Mouse (Mus musculus) gastrocnemius, postnatal 4 days (tissue): ENCODE data around the gene Tcta. TPM values are rescaled to one million over a fixed set of nuclear protein-coding genes. Genes with fewer than 3 reads are reported as not detected.
"Not testable (repeated sequence)": the region's sequence is repeated elsewhere in the genome, so short reads cannot be mapped to it uniquely, and the experiment has no call there.

ENCODE experiments used
- DNase-seq, 2 experiments: peaks; one replicate each; pipeline ENCODE4 v3.0.0; 2021 to 2022; ENCODE audit warnings: low spot score in 2 of 2, mixed read lengths in 2 of 2
- long read RNA-seq, 2 experiments: library from polyadenylated mRNA; stranded (forward); transcript quantifications; one replicate each; pipeline ENCODE4 v2.0.0; 2021
- total RNA-seq, 2 experiments: library from RNA; stranded (reverse); gene quantifications; 2 replicates each; pipeline ENCODE4 v1.2.3; 2021

Tcta gene
- total RNA-seq = 10 to 100 TPM; 24.7 to 33.9 TPM
- long read RNA-seq, experiment 1, transcript Tcta-202 (3 exons, 1,094 nt) = major isoform, 22 of 36 reads
- long read RNA-seq, experiment 1, partial matches to known transcripts = 4 of 36 reads
- long read RNA-seq, experiment 1, other reads (novel, unspliced or antisense) = 6 of 36 reads
- long read RNA-seq, experiment 2, transcript Tcta-202 (3 exons, 1,094 nt) = major isoform, 27 of 34 reads
- long read RNA-seq, experiment 2, partial matches to known transcripts = 0 of 34 reads
- long read RNA-seq, experiment 2, other reads (novel, unspliced or antisense) = 5 of 34 reads

DNA sequence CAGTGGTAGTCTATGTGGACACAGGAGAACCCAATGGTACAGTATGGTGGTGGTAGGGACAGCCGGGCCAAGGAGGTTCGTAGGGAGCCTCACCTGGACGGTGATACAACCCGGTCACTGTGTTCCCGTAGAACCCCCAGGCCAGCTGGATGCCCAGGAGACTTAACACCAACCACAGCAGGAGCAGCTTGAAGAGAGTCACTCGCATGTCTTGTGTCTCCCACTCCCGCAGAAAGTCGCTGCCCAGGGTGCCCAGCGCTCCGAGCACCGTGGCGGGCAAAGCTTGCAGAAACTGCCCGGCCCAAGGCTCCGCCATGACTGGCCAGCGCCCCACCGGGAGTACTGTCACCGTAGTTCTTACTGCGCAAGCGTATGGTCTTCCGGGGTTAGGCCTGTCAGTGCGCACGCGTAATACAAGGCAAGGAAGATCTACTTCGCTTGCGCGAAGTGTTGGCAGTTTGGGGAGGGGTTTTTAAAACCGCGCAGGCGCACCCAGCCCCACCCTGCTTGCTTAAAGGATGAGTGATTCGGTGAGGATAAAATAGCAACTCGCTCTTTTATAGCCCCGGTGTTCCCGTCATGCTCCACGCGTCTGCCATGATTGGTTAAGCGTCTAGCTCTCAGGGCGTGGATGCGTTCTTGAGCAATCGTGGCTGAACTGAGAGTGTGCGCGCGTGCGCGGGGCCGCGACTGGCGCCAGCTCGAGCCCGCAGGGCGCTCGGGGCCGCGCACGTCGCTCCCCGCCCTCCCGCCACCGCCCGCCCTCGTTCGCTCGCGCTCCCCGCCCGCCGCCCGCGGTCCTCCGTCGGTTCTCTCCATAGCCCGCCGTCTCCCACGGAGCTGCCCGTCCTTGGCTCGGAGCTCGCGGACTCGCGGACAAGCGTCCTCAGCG, at the start of gene Tcta, which contains the start of gene Rhoa:
Tcta (minus strand) TSS at position 532 of the 892 bp plus-strand sequence.
Rhoa (plus strand) TSS at position 501 of the 892 bp plus-strand sequence.
- DNase-seq = peak; percentile 91 to 96

DNA sequence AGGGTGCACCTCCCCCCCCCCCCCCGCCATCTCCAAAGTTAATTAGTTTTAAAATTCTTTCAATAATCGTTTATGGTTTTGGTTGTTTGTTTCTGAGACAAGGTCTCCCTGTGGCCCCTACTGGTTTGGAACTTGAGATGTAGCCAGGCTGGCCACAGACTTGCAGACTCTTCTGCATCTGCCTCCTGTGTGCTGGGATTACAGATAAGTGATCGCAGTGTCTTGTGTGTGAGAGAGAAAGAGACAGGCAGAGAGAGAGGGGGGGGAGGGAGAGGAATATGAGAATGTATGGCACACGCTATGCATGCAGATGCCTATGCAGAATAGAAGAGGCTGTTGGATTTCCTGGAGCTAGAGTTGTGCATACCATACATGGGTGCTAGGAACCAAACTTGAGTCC, 43.8 kb upstream of the Tcta start:
- no peak for DNase-seq

DNA sequence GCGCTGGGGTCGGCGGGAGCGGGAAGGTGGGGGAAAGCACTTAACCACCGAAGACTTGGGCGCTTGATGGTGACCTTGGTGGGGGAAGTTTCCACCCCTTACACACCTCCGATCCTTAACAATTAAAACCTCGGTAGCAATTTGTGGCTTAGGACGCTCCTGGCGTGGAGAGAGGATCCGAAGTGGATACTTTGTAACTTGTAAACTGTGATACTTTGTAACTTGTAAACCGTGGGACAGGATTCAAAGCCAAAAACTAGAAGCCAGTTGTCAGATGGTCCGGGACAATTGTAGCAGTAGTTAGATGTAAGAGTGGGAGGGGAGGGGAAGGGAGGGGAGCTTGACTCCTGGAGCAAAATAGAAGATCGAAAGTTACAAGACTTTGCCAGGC, 42.3 kb upstream of the Tcta start:
- DNase-seq = no peak

DNA sequence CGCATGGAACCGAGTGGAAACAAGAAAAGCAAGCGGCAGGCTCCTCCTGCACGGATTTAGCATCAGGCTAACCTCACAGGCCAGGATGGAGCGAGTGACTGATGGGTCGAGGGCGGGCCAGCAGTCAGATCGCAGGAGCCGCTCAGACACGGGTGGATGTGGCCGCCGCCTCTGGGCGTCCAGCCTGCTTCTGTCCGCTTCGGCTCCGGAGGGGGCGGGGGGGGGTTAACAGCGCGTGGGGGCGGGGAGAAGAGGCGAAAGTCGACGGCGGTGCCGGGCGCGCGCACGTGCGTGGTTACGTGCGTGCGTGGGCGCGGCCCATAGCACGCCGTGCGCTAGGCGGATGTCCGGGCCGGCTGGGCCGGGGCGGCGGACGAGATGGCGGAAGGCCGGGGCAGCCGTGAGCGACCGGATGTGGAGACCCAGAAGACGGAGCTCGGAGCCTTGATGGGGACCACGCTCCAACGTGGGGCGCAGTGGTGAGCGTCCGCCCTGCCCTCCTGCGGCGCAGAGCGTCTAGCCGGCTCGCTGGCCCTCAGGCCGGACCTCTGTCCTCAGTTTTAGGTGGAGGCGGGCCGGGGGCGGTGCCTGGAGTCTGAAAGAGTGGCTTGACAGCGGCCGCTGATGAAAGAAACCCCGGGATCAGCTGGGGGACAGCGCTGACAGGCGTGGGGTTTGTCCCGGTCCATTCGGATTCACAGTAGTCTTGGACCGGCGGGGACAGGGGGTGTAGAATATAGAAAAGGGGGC, 41.8 kb upstream of the Tcta start, which contains the start of gene Usp4:
Usp4 (plus strand) TSS at position 314 of the 750 bp plus-strand sequence.
- DNase-seq = peak; percentile 84 to 93

DNA sequence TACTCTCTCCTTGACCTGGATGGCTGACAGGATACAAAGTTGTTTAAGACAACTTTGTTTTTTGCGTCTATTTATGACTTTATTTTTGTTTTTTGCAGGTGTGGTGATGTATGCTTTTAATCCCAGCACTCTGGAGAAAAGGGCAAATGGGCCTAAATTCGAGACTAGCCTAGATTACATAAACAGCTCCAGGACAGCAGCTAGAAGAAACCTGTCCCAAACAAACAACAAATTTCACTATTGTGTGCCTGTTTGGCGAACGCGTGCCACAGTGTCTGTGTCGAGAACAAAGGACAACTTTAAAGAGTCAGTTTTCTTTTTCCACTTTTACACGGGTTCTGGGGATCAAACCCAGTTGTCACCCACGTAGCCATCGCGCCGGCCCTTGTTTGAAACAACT, 41.1 kb upstream of the Tcta start:
- DNase-seq = no peak

DNA sequence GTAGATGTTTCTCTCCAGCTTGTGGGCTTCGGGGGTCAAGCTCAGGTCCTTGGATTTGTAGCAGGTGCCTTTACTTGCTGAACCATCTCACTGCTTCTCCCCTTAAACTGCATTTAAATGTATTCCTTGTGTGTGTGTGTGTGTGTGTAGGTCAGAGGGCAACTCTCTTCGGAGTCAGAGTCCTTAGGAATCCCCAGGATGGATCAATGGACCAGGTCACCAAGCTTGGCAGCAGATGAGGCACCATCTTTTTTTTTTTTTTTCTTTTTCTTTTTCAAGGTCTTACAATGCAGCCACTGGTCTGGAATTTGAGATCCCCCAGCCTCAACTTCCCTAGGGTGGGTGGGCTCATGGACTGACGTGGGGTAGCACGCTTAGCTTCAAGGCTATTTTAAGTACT, 38.5 kb upstream of the Tcta start:
- DNase-seq = no peak

DNA sequence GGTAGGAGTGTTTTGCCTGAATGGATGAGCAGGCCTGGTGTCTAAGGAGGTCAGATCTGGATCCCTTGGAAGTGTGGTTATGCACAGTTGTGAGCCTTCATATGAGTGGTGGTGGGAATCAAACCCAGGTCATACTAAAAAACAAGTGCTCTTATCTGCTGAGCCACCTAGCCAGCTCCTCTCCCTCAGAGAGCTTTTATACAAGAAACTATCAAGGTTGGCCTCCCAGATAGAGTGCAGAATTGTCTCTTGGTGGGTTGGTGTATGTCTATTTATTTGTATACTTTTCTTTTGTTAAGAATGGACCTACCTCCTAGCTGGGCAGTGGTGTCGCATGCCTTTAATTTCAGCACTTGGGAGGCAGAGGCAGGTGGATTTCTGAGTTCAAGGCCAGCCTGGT, 37.9 kb upstream of the Tcta start:
- no peak for DNase-seq

DNA sequence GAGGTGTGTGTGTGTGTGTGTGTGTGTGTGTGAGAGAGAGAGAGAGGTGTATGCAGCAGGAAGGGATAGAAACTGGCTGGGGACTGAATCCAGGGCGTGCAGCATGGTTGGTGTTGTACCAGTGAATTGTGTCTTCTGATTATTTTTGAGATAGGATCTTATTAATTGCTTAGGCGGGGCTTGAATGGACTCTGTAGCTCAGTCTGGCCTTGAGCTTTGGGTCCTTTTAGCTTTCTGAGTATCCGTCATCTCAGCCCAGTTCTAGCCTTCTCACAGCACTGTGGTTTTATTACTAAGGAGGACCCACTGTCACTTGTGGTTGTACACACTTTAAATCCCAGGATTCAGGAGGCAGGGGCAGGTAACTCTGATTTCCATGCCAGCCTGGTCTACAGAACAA, 37.4 kb upstream of the Tcta start:
- DNase-seq = no peak

DNA sequence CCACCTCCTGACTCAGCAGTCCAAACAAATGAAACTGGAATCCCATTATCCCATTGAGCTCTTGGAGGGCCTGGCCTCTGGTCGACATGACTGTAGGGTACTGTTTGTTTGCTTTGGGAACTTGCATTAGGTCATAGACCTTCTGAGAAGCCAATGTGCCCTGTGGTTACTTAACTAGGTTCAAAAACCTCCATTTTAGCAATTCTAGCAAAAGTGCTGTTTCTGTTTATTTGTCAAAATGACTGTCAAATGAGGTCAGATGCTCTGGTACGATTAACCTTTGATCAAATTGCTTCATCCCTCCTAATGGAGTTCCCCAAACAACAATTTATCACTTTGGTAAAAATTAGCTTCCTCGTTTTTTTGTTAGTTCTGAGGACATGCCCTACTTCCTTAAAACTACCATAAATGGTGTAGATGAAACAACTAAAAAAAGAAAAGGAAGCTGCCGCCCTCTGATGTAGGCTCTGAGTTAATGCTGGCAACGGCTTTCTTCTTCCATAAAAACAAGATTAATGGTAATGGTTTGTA, 36.4 kb upstream of the Tcta start:
- no peak for DNase-seq

DNA sequence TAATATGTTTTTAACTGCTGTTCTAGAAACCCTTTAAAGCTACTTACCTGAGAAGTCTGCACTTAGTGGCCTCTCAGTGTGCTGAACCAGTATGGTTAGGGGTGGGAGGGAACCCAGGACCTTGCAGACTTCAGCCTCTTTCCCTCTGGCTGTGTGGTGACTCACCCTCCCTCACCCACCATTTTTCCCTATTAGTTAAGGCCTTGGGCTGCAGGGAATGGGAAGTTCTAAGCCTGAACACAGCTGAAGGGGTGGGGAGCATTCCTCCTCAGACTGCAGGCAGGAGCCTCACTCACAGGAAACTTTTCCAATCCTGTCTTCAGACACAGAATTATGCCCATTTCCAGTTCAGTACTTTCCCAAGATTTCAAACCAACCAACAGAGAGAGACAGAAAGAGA, 35.8 kb upstream of the Tcta start:
- DNase-seq = no peak

DNA sequence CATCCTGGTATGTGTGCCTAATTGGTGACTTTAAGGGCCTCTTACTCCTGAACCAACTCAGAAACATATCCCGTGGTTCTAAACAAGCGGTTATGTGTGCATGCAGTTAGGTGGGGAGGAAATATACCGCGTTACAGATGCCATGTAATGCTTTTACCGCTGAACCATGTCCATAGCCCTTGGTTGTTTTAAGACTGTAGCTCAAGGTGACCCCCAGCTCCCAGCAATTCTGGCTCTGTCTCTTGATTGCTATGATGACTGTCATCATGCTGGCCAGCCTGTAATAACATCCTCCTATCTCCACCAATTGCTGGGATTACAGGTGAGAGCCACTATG, 35.1 kb upstream of the Tcta start:
- no peak for DNase-seq

DNA sequence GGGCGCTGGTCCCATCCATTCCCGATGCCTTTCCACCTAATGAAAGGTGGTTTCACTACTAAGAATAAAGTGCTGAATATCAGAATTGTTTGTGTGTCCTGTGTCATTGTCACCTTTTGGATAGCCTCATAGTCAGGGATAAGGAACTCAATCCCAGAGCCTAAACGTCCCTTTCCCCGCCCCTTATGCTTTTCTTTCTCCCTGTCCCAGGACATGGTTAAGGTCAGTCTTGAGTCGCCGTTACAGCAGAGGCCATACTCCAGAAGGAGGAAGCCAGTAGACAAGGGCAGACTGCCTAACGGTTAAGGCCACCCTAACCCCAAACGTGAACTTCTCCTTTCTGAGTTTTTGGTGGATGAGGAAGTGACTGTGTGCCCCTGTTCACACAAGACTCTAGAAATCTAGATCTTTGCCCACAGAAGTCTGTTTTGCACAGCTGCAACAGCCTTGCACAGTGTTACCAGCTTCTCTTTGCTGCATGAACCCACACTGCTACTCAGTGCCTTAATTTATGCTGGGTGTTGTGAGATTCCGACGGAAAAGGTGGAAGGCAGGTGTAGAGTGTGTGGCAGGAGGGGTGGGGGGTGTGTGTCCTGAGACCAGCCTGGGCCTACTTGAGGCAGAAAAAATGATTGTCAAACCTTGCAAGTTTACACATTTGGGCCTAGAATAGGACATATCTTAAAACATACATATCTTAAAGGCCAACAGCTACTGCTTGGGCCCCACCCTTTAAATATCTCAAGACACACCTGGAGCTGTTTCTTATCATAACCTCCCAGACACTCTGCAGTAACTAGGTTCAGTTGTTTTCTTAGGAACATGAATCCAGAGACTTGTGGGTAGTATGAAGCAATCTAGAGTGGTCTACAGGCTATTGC, 34.5 kb upstream of the Tcta start:
- no peak for DNase-seq

DNA sequence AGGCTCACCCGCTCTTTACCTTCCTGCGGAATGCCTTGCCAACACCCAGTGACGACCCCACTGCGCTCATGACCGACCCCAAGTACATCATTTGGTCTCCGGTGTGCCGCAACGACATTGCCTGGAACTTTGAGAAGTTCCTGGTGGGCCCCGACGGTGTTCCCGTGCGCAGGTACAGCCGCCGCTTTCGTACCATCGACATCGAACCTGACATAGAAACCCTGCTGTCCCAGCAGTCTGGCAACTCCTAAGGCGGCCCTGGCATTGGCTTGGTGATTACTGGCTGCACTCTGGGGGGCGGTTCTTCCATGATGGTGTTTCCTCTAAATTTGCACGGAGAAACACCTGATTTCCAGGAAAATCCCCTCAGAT, 33.9 kb upstream of the Tcta start:
- peak in 1 of 2 experiments; percentile 24 for DNase-seq

DNA sequence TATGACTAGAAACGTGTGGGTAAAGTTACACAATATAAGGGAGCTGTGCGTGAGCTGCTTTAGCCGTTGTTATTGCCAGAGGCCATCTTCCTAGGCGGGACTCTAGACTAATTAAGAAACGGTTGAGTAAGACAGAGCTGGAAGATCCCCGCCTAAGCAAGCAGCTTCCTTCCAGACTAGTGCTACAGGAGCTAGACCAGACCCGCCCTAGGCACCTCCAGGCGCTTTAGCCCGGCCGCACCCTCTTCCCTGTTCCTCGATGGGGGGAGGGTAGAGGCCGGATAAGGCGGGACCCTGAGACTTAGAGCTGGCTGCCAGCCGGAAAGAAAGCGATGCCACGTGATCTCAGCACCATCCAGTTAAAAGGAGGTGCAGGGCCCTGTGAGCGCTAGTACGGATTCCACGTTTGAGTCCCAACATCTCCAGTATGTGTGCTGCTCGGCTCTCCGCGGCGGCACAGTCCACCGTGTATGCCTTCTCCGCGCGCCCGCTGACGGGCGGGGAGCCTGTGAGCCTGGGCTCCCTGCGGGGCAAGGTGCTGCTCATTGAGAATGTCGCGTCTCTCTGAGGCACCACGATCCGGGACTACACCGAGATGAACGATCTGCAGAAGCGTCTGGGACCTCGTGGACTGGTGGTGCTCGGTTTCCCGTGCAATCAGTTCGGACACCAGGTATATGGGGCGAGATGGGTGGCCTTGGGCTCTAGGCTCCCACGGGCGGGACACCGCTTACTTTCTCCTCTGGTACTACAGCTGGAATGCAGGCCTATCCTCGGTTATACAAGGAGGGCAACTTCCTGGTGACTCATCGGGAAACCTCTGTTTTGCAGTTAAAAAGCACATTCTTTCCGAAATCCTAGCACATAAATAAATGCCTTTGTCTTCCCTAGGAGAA, 33.2 kb upstream of the Tcta start, which contains the start of gene Gpx1:
Gpx1 (plus strand) TSS at position 18 of the 896 bp plus-strand sequence.
- DNase-seq = peak; percentile 78 to 91

DNA sequence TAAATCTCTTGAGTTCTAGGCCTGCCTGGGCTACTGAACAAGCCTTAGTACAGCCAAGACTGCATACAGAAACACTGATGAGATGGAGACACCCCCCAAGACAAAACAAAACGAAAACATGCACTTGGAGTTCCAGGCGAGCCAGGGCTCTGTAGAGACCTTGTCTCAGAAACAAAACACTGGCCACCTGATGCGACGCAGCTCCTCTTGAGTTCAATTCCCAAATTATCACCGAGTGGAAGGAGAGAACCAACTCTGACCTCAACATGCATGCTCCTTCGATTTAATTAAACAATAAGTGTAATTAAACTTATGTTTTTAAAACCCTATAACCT, 32.6 kb upstream of the Tcta start:
- DNase-seq = no peak

DNA sequence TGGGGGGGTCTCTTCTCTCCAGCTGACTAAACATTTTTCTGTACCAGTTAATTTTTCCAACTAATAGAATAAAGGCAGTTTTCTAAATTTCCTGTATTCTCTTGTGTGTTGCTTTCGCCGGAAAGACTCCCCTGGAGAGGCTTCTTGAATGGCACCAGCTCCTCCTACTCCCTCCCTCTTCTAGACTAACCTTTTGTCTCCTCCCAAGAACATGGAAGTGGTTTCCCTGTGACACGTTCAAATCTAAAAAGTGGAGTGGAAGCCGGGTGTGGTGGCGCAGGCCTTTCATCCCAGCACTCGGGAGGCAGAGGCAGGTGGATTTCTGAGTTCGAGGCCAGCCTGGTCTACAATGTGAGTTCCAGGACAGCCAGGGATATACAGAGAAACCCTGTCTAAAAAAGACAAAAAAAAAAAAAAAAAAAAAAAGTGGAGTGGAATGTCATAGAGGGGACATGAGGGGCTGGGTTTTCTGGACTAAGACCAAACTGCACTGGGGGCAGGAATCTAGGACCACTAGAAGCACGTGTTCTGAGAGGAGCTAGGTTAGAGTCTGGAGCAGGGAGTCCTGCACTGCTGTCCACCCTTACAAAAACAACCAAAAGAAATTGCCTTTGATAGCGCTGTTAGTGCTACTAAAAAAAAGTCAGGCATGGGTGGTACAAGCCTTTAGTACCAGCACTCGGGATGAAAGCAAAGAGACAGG, 32.0 kb upstream of the Tcta start:
- DNase-seq = no peak

DNA sequence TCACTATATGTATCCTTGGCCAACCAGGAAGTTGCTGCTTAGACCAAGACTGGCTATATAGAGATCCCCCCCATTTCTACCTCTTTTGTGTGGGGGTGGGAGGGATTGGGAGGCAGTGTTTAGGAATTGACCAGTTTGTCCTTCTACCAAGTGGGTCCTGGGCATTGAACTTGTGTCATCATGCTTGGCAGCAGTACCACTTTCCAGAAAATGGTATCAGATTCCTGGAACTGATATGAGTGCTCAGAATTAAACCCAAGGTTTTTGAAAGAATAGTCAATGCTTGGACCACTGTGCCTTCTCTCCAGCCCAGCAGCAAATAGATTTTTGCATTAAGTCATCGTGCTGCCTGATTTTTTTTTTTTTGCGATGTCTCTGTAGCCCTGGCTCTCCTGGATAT, 19.9 kb upstream of the Tcta start:
- DNase-seq = no peak

DNA sequence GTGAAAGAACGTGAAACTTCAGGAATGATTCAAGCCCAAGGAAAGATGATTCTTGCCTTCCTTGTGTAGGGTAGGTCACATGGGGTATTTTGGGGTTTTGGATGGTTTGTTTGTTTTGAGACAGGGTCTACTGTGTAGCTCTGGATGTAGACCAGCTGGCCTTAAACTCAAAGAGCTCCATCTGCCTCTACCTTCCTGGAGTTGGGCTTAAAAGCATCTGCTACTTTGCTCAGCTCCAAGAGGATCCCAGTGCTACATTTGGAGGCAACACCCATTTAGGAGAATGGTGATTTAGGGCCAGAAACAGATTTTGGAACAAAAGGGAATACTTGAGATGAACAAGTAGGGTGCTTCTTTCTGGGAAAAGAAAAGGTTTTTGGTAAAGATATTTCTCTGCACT, 18.8 kb upstream of the Tcta start:
- DNase-seq = no peak

DNA sequence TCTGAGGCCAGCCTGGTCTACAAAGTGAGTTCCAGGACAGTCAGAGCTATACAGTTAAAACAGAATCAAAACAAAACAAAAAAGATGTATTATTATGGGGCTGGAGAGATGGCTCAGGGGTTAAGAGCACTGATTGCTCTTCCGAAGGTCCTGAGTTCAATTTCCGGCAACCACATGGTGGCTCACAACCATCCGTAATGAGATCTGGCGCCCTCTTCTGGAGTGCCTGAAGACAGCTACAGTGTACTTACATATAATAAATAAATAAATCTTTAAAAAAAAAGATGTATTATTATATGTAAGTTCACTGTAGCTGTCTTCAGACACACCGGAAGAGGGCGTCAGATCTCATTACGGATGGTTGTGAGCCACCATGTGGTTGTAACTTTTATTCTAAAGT, 16.1 kb upstream of the Tcta start:
- DNase-seq = not testable (repeated sequence)
